Mouse (Mus musculus): ENCODE measurements around the gene Zyg11b. TPM values are rescaled to one million over a fixed set of nuclear protein-coding genes. Genes with fewer than 3 reads are reported as not detected.

The Zyg11b gene
- total RNA-seq, 2 experiments from 2014 or later = 11.6 to 20.8 TPM

DNA sequence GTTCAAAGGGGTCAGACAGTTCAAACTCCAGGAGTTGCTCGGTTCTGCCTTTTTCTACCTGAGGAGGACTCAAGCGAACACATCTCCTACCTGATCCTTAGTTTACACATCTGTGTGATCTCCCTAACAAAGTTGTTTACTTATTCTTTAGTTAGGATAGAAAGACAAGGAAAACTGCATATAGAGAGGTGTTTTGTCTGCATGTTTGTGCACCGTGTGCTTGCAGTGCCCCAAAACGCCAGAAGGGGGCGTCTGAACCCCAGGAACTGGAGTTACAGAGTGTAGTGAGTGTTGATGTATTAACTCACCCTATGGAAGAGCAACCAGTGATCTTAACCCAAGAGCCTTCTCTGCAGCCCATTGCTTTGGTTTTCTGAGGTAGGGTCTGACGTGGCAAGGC is 18.9 kb upstream of the Zyg11b start:
- no peak for ATAC-seq (replicated peaks; ENCODE audit: poor library complexity, severe bottlenecking)

- peak; percentile 78 for ATAC-seq (replicated peaks; ENCODE audit: poor library complexity, severe bottlenecking)
Observed at GRCm38 (mm10) chr4:108318649-108319615, 18.0 kb upstream of the Zyg11b start.

DNA sequence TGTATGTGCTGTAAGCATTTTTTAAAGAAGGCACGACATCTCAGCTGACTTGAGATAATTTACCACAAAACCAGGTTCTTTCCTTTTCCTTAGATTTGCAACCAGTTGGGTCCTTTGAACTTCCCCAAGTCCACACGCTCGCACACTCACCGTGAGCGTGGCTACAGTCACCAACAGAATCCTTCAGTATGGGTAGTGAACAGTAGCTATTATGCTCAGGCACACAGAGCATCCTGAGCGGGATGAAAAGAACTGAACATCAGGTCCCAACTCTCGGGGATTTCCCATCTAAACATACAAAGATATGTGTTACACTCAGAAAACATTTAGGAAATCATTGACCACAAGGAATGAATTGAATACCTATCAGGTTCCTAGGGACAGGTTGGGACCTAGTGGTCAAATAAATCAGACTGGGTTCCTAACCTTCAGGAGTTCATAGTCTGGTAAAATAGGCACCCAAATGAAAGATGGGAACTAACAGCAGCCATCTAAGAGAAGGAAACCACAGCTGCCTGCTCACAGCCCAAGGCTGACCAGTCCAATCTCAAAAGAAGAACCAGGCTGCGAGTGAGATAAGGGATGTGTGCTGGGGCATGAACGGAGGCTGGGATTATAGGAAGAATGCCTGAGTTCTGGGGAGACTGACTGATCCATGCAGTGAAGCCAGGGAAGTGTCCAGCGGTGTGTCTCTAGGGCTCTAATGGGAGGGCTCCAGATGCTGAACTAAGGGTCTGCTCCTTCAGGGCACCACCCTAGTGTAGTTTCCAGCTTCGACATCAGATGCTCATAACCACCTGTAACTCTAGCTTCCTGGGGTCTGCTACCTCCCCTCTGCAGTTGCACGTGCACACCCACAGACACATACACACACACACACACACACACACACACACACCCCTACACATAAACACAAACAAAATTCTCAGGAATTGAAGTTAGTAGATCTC is 17.0 kb upstream of the Zyg11b start:
- peak; percentile 59 for ATAC-seq (replicated peaks; ENCODE audit: poor library complexity, severe bottlenecking)

- ATAC-seq (replicated peaks; ENCODE audit: poor library complexity, severe bottlenecking) = no peak
Observed at GRCm38 (mm10) chr4:108314041-108314440, 13.1 kb upstream of the Zyg11b start.

DNA sequence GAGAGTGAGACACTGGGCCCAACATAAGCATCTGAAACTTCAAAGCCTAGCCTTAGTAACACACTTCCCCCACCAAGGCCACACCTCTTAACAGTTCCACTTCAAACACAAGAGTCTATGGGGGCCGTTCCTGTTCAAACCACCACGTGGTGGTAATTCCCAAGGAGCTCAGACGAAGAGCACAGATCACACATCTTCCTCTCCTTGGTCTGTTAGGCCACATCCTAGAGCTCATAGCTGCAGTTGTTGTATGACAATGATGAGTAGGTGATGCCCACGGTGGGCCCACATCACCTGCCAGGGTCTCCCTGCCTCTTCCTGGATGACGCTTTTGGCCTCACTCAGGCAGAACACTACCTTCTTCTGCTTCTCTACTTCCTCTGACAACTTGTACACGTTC is 9.8 kb upstream of the Zyg11b start:
- ATAC-seq (replicated peaks; ENCODE audit: poor library complexity, severe bottlenecking) = no peak

DNA sequence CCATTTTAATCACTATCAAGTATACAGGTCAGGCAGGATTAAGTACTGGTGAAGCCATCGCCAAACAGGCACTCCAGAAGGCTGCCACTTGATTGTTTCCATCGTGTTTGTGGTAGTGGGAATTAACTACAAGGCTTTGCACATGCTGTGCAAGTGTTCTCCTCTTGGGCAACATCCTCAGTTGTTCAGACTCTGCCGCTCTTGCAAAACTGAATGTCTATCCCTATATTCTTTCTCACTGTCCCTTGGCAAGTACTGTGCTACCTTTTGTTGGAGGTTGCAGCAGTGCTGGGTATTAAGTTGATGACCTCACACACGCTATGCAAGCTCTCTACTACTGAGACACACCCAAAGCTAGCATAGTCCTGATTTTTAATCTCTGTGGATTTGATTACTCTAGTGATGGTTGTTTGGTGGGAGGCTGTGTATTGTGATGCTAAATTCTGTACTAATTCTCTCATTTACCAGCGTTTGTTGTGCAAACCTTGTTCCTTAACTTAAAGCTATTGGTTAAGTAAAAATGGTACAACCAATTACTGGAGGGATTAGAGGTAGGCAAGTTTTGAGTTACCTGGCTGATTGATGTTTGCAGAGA is 1.5 kb upstream of the Zyg11b start:
- ATAC-seq (replicated peaks; ENCODE audit: poor library complexity, severe bottlenecking) = peak; percentile 65

DNA sequence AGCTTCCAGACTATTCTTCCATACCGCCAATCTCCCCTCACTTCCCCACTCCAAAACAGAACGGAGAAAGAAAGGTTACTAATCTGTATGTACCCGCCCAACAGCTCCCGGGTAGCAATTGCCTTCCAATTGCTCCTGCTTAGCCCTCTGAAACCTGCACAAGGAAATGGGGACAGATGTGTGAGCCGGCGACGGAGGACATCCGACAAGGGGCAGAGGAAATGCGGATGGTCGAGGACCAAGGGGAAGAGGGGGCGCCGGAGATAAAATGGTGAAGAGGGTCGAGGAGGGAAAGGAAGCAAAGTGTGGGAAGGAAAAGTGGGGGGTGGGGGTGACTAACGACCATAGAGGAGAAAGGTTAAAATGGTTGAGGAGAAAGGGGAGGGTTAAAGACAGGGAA is 630 bp downstream of the Zyg11b start:
- ATAC-seq (replicated peaks; ENCODE audit: poor library complexity, severe bottlenecking) = peak; percentile 6

- ATAC-seq (replicated peaks; ENCODE audit: poor library complexity, severe bottlenecking) = no peak
Observed at GRCm38 (mm10) chr4:108276973-108277372, 23.9 kb downstream of the Zyg11b start.

GRCm38 (mm10) chr4:108272286-108272685 is 28.6 kb downstream of the Zyg11b start:
- no peak for ATAC-seq (replicated peaks; ENCODE audit: poor library complexity, severe bottlenecking)

DNA sequence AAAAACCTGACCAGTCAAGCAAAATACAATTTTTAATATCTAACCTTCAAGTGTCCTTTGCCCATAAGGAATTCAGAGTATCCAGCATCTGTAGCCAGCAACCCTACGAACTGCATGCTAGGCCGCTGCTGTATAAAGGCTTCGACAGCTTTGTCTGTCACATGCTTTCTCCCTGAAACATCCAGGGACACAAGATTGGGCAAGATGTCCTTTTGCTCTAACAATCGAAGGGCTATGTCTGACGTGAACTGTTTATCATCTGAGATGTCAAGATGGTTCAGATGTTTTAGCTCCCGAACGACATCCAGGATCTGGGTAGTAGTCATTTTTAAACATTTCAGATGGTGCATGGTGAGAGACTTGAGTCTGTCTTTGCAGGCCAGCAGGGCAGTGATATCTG is 35.1 kb downstream of the Zyg11b start:
- ATAC-seq (replicated peaks; ENCODE audit: poor library complexity, severe bottlenecking) = no peak

DNA sequence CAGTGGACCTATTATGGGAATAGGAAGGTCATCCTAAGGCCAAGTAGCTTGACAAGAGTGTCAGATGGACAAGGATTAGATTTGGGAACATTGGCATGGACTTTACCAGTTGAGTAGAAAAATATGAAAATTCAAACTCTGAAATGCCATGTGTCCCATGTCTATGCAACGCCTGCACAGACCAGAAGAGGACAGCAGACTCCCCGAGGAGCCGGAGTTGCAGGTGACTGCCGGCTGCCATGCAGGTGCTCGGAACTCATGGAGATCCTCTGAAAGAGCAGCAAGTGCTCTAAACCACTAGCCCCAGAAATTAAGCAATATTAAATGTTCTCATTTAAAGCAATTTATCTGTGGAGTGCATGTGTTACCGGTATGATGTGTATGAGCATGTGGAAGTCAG is 47.6 kb downstream of the Zyg11b start:
- ATAC-seq (replicated peaks; ENCODE audit: poor library complexity, severe bottlenecking) = no peak

GRCm38 (mm10) chr4:108250501-108250900 is 50.4 kb downstream of the Zyg11b start:
- no peak for ATAC-seq (replicated peaks; ENCODE audit: poor library complexity, severe bottlenecking)

DNA sequence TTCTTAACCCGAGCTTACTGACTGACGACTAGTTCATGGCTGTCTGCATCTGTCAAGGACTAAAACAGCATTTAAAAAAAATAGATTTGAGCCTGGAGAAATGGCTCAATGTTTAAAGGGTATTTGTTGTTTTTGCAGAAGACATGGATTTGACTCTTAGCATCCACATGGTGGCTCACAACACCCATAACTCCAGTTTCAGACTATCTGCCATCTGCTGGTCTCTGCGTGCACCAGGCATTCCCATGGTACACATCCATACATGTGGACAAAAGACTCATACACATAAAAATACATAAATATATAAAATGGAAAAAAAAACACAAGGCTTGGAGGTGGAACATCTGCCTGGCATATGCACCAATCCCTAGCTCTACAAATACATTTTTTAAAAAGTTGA is 51.6 kb downstream of the Zyg11b start:
- no peak for ATAC-seq (replicated peaks; ENCODE audit: poor library complexity, severe bottlenecking)

DNA sequence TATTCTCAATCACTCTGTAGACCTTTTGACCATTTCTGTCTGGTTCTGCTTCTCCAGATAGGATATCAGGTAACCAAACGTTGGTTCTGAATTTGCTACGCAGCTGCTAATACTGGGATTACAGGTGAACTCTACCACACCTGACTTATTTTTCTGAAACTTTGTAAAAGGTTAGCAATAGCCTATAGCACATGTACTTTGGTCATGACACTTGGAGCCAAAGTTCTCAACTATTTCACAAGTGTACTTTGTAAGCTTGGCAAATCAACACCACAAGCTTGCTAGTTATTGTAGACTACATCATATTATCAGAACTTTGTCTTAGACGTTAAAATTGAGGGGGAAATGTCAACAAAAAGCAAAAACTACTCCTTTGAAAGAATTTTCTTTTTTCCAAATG is 67.2 kb downstream of the Zyg11b start:
- ATAC-seq (replicated peaks; ENCODE audit: poor library complexity, severe bottlenecking) = no peak

DNA sequence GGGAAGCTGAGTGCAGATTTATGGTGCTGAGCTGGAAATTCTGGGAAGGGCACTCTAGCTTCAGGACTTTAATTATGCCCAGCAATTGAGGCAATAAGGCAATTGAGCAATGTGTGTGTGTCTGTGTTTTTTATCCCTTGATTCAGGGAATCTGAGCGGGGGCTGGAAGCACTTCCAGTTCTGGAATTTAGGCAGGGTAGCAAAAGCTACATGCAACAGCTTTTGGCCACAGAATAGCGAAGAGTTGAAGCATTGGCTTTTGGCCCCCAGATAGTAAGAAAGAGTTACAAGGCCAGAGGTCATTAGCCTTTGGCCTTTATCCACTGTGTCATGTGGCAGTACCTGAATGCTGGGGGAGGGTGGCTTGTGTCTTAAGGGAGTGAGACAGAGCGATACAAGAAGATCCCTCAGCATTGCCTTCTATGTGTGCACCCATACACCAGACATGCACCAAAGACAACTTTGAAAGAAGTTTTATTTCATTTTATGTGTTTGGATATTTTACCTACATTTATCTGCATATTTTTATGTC is 75.5 kb downstream of the Zyg11b start:
- ATAC-seq (replicated peaks; ENCODE audit: poor library complexity, severe bottlenecking) = no peak

GRCm38 (mm10) chr4:108222507-108222906 is 78.4 kb downstream of the Zyg11b start:
- ATAC-seq (replicated peaks; ENCODE audit: poor library complexity, severe bottlenecking) = no peak

DNA sequence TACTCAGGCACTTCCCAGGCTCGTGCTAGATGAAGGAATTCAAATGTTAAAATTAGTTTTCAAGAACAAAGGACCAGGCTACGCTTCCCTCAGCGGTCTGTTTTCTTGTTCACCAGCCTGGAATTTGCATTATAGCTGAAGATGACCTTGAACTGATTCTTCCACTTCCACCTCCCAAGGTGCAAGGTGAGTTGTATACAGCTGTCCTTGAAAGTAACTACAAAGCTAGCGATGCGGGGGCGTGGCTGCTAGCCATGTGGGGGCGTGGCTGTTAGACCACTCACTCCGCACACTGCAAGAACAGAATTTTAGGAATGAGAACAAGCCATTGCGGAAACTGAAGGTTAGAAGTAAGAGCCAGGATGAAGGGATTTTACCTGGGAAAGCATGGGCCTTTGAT is 81.9 kb downstream of the Zyg11b start:
- no peak for ATAC-seq (replicated peaks; ENCODE audit: poor library complexity, severe bottlenecking)

DNA sequence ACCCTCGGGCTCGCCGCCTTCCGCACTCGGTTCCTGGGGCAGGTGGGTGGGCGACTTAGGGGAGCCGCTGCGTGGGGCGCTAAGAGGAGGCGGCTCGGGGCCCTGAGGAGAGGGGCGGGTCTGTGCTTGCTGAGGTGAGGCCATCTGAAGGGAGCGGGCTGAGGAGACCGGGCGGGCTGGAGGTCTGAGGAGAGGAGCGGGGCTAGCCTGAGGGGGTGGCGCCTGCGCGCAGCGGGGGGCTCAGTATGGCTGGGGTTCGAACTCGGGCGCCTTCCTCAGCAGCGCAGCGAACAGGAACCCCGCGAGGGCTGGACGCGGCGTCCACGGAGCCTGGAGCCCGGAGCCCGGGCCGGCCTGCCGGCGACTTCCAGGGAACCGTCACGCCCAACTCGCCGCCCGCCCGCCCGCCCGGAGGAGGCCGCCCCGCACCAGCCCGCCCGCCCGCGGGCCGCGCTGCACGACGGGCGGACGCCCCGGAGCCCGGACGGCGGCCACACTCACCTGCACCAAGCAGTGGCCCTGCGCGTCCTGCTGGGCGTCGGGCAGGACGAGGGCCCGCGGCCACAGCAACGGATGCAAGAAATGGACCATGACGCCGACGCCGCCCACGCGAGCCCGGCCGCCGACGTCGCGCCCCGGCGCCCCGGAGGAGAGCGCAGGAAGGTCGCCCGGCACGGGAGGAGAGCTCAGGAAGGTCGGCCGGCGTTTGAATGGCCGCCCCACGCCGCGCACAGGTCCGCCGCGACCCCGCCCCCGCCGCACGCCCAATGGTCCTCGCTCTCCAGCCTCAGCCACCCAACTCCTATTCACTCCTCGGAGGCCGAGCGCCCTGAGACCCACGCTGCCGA is 83.3 kb downstream of the Zyg11b start, which contains the start of gene Zyg11a:
Gene Zyg11a, minus strand, starts transcription at position 717 of the 848 bp plus-strand sequence.
- ATAC-seq (replicated peaks; ENCODE audit: poor library complexity, severe bottlenecking) = peak; percentile 65

GRCm38 (mm10) chr4:108213023-108213422 is 87.9 kb downstream of the Zyg11b start:
- no peak for ATAC-seq (replicated peaks; ENCODE audit: poor library complexity, severe bottlenecking)

All from granulocyte monocyte progenitor cell, adult 5-6 weeks (primary cell).